Mouse (Mus musculus) adrenal gland, adult 18-20 months (tissue): ENCODE data around the gene Plekha5. TPM values are rescaled to one million over a fixed set of nuclear protein-coding genes. Genes with fewer than 3 reads are reported as not detected.

ENCODE experiments used
- DNase-seq, 2 experiments: peaks; one replicate each; pipeline ENCODE4 v3.0.0; 2021 to 2022; ENCODE audit warnings: low spot score in 2 of 2
- total RNA-seq, 2 experiments: library from RNA; stranded (reverse); gene quantifications; 1 replicate in 1 of 2; 2 replicates in 1 of 2; pipeline ENCODE4 v1.2.3; 2021

Plekha5 gene
- total RNA-seq, 2 experiments from 2014 or later: 17.5 to 28.1 TPM

GRCm38 (mm10) chr6:140608666-140609065 is 184.8 kb downstream of the Plekha5 start:
- no peak for DNase-seq

DNA sequence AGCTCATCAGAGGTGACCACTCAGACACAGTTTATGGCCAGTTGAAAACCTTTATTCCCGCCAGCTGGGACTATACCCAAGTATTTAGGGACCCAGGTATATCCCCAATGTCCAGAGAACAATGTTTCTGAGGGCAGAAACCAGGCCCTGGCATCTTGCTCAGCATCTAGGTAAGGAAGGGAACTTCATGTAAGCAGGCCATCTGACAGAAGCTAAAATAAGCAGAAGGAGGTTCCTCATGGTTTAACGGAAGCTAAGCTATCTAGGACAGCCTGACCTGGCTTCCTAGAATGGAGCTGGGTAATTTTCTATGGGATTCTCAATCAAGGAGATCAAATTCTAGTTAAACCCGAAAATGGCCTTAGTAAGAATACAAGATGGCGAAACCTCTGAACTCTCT is 185.7 kb downstream of the Plekha5 start:
- DNase-seq: no peak

DNA sequence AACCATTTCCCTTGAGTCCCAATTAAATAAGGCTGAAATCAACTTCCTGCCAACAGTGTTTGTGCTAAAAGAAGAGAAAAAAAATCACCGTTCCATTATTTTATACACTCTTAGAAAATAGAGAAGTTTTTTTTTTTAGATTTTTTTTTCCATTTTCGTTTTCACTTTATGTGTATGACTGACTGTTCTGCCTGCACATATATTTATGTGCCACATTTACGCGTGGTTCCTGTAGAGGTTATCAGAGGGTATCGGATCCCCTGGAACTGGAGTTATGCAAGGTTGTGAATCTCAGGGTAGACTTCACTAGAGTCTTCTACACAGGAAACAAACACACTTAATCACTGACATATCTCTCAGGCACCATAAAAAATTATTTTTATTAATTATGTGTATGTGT is 186.3 kb downstream of the Plekha5 start:
- no peak for DNase-seq

DNA sequence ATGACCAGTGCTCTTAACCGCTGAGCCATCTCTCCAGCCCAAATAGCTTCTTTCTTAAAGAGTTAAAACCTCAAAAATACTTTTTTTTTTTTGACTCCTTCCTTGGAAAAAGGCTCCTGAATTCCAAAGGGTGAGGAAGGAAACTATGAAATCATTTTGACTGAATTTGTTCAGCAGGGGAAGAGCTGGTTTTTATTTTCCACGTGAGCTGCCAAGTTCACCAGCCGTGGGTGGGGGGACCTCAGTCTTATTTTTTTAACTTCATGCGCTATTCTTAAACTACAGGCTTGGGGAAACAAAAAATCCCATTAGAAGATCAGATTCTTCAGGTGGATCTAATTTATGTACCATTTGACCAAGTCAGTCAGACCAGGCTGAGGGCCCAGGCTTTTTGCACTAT is 187.4 kb downstream of the Plekha5 start:
- no peak for DNase-seq

DNA sequence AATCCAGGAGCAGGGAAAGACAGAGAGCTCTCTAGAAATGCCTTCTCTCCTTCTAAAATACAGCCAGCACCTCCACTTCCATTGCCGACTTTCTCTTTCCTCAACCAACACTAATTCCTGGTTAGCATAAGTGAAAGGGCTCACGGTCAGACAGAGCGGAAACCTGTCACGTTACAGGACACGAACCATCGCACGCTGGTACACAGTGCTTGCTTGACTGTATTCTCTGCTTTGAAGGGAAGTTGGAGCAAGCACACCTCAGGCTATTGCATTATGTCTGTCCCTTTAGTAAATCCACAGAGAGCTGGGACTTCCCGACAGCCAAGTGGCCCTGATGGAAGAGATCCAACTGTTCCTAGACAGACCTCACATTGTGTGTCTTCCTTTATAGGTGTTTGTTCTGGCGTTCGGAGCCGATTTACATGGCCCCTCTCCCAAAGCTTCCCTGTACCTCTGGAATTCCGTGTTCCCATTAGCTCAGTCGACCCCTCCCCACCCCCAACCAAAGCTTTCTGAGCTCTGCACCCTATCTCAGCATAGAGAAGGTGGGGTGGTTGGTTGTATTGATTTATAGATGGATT is 188.1 kb downstream of the Plekha5 start:
- DNase-seq: no peak

DNA sequence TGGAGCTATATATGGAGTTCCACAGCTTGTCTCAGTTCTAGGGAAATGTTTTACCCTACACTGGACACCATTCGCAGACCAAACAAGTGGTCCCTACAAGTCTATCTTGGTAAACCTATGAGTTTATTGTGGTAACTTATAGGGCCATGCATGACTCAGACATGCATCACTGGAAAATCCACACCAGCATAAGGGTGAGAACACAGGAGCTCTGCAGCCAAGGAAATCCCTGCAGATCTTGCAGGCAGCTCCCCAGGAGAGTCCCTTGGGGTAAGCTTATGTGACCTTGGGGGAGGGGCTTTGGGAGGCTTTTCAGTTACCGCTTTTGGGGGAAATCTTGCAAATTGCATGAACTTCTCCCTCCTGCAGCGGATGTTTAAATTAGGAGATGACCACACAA is 190.0 kb downstream of the Plekha5 start:
- no peak for DNase-seq

GRCm38 (mm10) chr6:140614711-140615110 is 190.9 kb downstream of the Plekha5 start:
- DNase-seq: no peak

DNA sequence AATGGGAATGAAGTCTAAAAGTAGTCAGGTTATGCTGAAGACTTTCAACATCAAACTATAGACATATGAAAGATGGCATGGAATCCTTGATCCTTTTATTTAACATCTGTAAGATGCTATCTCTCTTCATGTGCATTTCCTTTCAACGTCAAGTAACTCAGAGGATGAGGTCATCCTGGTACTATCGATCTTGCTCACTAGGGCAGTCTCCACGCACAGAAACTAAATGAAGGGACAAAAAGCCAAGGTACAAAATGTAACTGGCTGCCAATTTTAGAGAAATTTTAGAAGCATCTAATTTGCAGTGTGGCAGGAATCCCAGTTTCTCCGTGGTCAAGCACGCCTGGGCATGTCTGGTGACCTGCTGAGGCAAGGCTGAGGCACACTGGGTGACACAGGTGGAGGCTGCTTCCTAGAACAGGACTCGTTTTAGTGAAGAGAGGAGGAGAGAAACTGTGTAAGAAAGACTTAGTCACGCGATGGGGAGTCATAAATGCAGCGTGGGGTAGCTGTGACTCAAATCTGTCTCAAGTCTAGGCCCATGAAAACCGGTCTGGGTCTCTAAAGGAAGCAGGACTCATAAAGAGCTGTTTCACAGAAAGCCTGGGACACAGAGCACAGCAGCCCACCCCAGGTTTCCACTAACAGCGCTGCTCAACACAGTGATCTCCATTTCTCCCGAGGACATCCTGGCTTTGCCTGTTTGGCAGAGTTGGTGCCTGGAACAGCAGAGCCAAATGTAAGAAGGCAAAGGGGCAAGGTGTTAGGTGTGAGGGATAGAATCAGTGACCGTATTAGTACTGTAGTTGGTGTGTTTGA is 196.9 kb downstream of the Plekha5 start:
- DNase-seq: no peak

GRCm38 (mm10) chr6:140621622-140622021 is 197.8 kb downstream of the Plekha5 start:
- no peak for DNase-seq

- DNase-seq: peak; percentile 22 to 41
Measured at GRCm38 (mm10) chr6:140622391-140623225, 198.8 kb downstream of the Plekha5 start, which contains the start of gene Aebp2. Gene Aebp2 (plus strand): TSS chr6:140622663.

- peak; percentile 95 to 97 for DNase-seq
Measured at GRCm38 (mm10) chr6:140623226-140624095, 199.6 kb downstream of the Plekha5 start.

- DNase-seq: peak; percentile 37 to 44
Measured at GRCm38 (mm10) chr6:140624096-140625051, 200.5 kb downstream of the Plekha5 start.

DNA sequence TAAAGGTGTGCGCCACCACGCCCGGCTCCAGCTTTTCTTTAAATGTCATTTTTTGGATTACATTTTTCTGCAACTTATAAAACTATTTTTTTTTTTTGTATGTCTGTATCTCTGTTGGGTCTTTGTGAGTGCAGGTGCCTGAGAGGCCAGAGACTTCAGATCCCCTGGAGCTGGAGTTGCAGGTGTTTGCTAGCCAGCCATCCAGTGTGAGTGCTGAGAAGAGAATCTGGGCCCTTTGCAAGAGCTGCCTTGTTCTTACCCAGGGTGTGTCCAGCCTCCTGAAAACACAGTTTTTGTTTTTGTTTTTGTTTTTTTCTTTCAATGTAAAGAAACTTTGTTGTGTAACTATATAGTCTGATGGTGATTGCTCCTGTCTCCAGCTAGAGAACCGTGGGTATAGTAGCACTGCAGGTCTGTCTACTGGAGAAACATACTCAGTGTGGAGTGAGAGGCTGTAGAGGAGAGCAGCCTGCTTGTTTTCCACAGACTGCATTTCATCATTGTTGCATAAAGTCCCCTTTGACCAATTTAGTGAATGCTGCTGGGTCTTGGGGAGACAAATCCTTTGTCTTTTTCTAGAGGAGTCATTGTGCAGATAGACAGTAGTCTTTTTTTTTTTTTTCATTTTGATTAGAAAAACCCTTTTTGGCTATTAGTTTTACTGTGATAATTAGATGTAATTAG is 205.5 kb downstream of the Plekha5 start:
- DNase-seq: no peak

DNA sequence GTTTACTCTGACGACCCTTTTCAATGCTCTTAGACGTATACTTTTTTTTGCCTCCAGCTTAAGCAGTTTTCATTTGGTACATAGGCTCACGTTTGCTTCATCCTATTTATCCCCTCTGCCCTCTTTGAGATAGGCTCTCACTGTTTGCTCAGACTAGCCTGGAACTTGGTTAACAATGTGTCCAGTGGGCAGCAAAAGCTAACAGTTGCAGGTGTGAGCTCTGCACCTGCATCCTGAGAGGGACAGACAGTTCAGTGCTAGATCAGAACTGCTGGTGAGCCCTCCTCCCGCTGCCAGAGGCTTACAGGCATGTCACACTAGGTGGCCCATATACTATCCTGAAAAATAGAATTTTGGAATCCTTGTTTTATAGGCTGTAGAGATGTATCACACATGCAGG is 206.5 kb downstream of the Plekha5 start:
- no peak for DNase-seq

DNA sequence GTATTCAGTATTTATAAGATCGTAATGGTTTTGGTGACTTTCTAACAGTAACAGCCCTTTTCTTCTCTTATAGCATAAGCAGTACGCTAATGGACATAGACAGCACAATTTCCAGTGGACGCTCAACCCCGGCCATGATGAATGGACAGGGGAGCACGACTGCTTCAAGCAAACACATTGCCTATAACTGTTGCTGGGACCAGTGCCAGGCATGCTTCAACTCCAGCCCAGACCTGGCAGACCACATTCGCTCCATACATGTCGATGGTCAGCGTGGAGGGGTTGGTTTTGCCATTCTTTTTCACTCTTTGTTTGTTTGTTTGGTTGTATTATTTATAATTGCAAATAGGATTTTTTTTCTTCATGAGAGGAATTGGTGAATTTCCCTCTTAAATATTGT is 209.8 kb downstream of the Plekha5 start:
- no peak for DNase-seq

DNA sequence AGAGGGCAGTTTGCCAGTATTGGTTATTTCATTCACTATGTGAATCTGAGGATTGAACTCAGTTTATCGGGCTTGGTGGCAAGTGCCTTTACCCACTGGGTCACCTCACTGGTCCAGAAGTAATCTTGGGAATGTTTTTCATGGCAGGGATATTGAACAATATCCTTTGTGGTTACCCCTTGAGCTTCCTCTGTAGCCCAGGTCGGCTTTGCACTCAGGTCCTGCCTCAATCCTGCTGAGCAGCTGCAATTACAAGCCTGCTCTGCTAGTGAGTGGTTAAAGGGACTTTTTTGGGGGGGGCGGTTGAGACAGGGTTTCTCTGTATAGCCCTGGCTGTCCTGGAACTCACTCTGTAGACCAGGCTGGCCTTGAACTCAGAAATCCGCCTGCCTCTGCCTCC is 212.4 kb downstream of the Plekha5 start:
- DNase-seq: no peak

- DNase-seq: no peak
Measured at GRCm38 (mm10) chr6:140642010-140642409, 218.2 kb downstream of the Plekha5 start.

- no peak for DNase-seq
Measured at GRCm38 (mm10) chr6:140642655-140643054, 218.8 kb downstream of the Plekha5 start.

GRCm38 (mm10) chr6:140645931-140646330 is 222.1 kb downstream of the Plekha5 start:
- no peak for DNase-seq
